Mouse (Mus musculus): ENCODE measurements around the gene Atl1. TPM values are rescaled to one million over a fixed set of nuclear protein-coding genes. Genes with fewer than 3 reads are reported as not detected.
A peak's percentile ranks its signal among the peaks of the same experiment; 100 is the strongest.

Gene Atl1
- polyA plus RNA-seq, 1 experiment from 2014 or later, result 2.9 TPM

- 79% methylated on average over 4 of the region's 4 CpGs for WGBS
- Histone ChIP-seq H3K4me2 (replicated peaks; ENCODE audit: low read depth, low read length) (no peak overlapping the region), H3K27ac (ENCODE audit: low read length) (no peak overlapping the region), H3K9ac (replicated peaks; ENCODE audit: low read depth) (no peak overlapping the region), H3K4me3 (ENCODE audit: low read depth, low read length) (no peak overlapping the region), H3K4me1 (ENCODE audit: insufficient read depth, low read depth, low read length) (no peaks in the 10 kb centered on the region), H3K27me3 (replicated peaks; ENCODE audit: insufficient read depth, low read length) (no peaks in the 10 kb centered on the region), H3K9me3 (ENCODE audit: low read length) (no peaks in the 10 kb centered on the region), H3K36me3 (ENCODE audit: insufficient read depth, low read length) (no peaks in the 10 kb centered on the region)
- no peak for DNase-seq (ENCODE audit: low spot score)
- TF ChIP-seq EP300 (IDR thresholded peaks at IDR 0.05) (no peak), CTCF (IDR thresholded peaks at IDR 0.05) (no peak)
- ATAC-seq, result no peak
These were observed 33.6 kb upstream of the Atl1 start for GRCm38 (mm10) chr12:69858847-69859246.

- no peak overlapping the region for H3K4me3 ChIP-seq (ENCODE audit: low read depth, low read length)
- TF ChIP-seq EP300 (IDR thresholded peaks at IDR 0.05), result no peak
- TF ChIP-seq CTCF (IDR thresholded peaks at IDR 0.05), result no peak
- no peaks in the 10 kb centered on the region for H3K4me1 ChIP-seq (ENCODE audit: insufficient read depth, low read depth, low read length)
- no peak overlapping the region for H3K9ac ChIP-seq (replicated peaks; ENCODE audit: low read depth)
- WGBS, result 72% methylated on average over 5 of the region's 5 CpGs
- no peak overlapping the region for H3K4me2 ChIP-seq (replicated peaks; ENCODE audit: low read depth, low read length)
- no peak for DNase-seq (ENCODE audit: low spot score)
- ATAC-seq, result no peak
- no peaks in the 10 kb centered on the region for H3K27me3 ChIP-seq (replicated peaks; ENCODE audit: insufficient read depth, low read length)
- no peaks in the 10 kb centered on the region for H3K36me3 ChIP-seq (ENCODE audit: insufficient read depth, low read length)
- H3K9me3 ChIP-seq (ENCODE audit: low read length), result no peaks in the 10 kb centered on the region
- H3K27ac ChIP-seq (ENCODE audit: low read length), result no peak overlapping the region
These were observed 28.9 kb upstream of the Atl1 start for GRCm38 (mm10) chr12:69863505-69863904.

GRCm38 (mm10) chr12:69864164-69864692 is 28.2 kb upstream of the Atl1 start:
- ATAC-seq (no peak), DNase-seq (ENCODE audit: low spot score) (peak; percentile 8)
- H3K9ac ChIP-seq (replicated peaks; ENCODE audit: low read depth), result no peak overlapping the region
- H3K36me3 ChIP-seq (ENCODE audit: insufficient read depth, low read length), result no peaks in the 10 kb centered on the region
- no peak for TF ChIP-seq EP300 (IDR thresholded peaks at IDR 0.05)
- no peak for TF ChIP-seq CTCF (IDR thresholded peaks at IDR 0.05)
- no peaks in the 10 kb centered on the region for H3K4me1 ChIP-seq (ENCODE audit: insufficient read depth, low read depth, low read length)
- no peak overlapping the region for H3K4me2 ChIP-seq (replicated peaks; ENCODE audit: low read depth, low read length)
- H3K27me3 ChIP-seq (replicated peaks; ENCODE audit: insufficient read depth, low read length), result no peaks in the 10 kb centered on the region
- H3K9me3 ChIP-seq (ENCODE audit: low read length), result no peaks in the 10 kb centered on the region
- no peak overlapping the region for H3K4me3 ChIP-seq (ENCODE audit: low read depth, low read length)
- H3K27ac ChIP-seq (ENCODE audit: low read length), result no peak overlapping the region
- 43% methylated on average over 4 of the region's 4 CpGs for WGBS

- no peak overlapping the region for H3K4me2 ChIP-seq (replicated peaks; ENCODE audit: low read depth, low read length)
- no peaks in the 10 kb centered on the region for H3K9me3 ChIP-seq (ENCODE audit: low read length)
- no peaks in the 10 kb centered on the region for H3K27me3 ChIP-seq (replicated peaks; ENCODE audit: insufficient read depth, low read length)
- H3K36me3 ChIP-seq (ENCODE audit: insufficient read depth, low read length), result no peaks in the 10 kb centered on the region
- H3K27ac ChIP-seq (ENCODE audit: low read length), result no peak overlapping the region
- no peak overlapping the region for H3K9ac ChIP-seq (replicated peaks; ENCODE audit: low read depth)
- 59% methylated on average over 5 of the region's 5 CpGs for WGBS
- TF ChIP-seq CTCF (IDR thresholded peaks at IDR 0.05), result no peak
- peaks cover 3% of the 10 kb centered on the region; the same call in 1 of the 2 replicates for H3K4me1 ChIP-seq (ENCODE audit: insufficient read depth, low read depth, low read length)
- H3K4me3 ChIP-seq (ENCODE audit: low read depth, low read length), result no peak overlapping the region
- no peak for DNase-seq (ENCODE audit: low spot score)
- ATAC-seq, result no peak
These were observed 25.1 kb upstream of the Atl1 start for GRCm38 (mm10) chr12:69867338-69867737.

GRCm38 (mm10) chr12:69871632-69872031 is 20.8 kb upstream of the Atl1 start:
- no peak overlapping the region for H3K27ac ChIP-seq (ENCODE audit: low read length)
- H3K4me1 ChIP-seq (ENCODE audit: insufficient read depth, low read depth, low read length), result peaks cover 3% of the 10 kb centered on the region; the same call in 1 of the 2 replicates
- TF ChIP-seq EP300 (IDR thresholded peaks at IDR 0.05) (no peak), CTCF (IDR thresholded peaks at IDR 0.05) (no peak)
- 83% methylated on average over 5 of the region's 5 CpGs for WGBS
- no peaks in the 10 kb centered on the region for H3K9me3 ChIP-seq (ENCODE audit: low read length)
- DNase-seq (ENCODE audit: low spot score) (no peak), ATAC-seq (no peak)
- no peaks in the 10 kb centered on the region for H3K27me3 ChIP-seq (replicated peaks; ENCODE audit: insufficient read depth, low read length)
- no peaks in the 10 kb centered on the region for H3K36me3 ChIP-seq (ENCODE audit: insufficient read depth, low read length)
- H3K4me3 ChIP-seq (ENCODE audit: low read depth, low read length), result no peak overlapping the region
- H3K9ac ChIP-seq (replicated peaks; ENCODE audit: low read depth), result no peak overlapping the region
- no peak overlapping the region for H3K4me2 ChIP-seq (replicated peaks; ENCODE audit: low read depth, low read length)

- H3K4me2 ChIP-seq (replicated peaks; ENCODE audit: low read depth, low read length), result no peak overlapping the region
- no peak overlapping the region for H3K9ac ChIP-seq (replicated peaks; ENCODE audit: low read depth)
- H3K9me3 ChIP-seq (ENCODE audit: low read length), result no peaks in the 10 kb centered on the region
- WGBS, result 81% methylated on average over 9 of the region's 9 CpGs
- H3K27ac ChIP-seq (ENCODE audit: low read length), result peak overlapping the region; percentile 1; the same call in 1 of the 2 replicates
- TF ChIP-seq EP300 (IDR thresholded peaks at IDR 0.05), result no peak
- no peak for TF ChIP-seq CTCF (IDR thresholded peaks at IDR 0.05)
- no peaks in the 10 kb centered on the region for H3K27me3 ChIP-seq (replicated peaks; ENCODE audit: insufficient read depth, low read length)
- H3K36me3 ChIP-seq (ENCODE audit: insufficient read depth, low read length), result no peaks in the 10 kb centered on the region
- DNase-seq (ENCODE audit: low spot score) (no peak), ATAC-seq (no peak)
- no peak overlapping the region for H3K4me3 ChIP-seq (ENCODE audit: low read depth, low read length)
- H3K4me1 ChIP-seq (ENCODE audit: insufficient read depth, low read depth, low read length), result peaks cover 15% of the 10 kb centered on the region; the same call in 1 of the 2 replicates
These were observed 14.5 kb upstream of the Atl1 start for GRCm38 (mm10) chr12:69877842-69878363.

All from lung, postnatal 0 days (tissue).